Comparison of ENCODE assay signal across 8 mouse cellular contexts in genomic region chr13:95325907-95326550, GRCm38 (mm10). TPM values are rescaled to one million over a fixed set of nuclear protein-coding genes. Genes with fewer than 3 reads are reported as not detected.
DNase-seq lines count a peak whose midpoint lies in the region; ATAC-seq and TF ChIP-seq lines count a peak whose summit lies in the region.

No protein-coding gene starts in this region.

- no peak for TF ChIP-seq CTCF in kidney, adult 2 months (conservative IDR thresholded peaks at IDR 0.05; ENCODE audit: insufficient read depth, insufficient read length, low read depth, low read length)

- no peaks in the 10 kb centered on the region for H3K36me3 ChIP-seq in kidney, adult 2 months (ENCODE audit: control insufficient read depth, insufficient read depth, low read length)
- no peaks in the 10 kb centered on the region for H3K36me3 ChIP-seq in hindbrain, embryonic 14.5 days (replicated peaks; ENCODE audit: control insufficient read depth, insufficient read depth)
- no peaks in the 10 kb centered on the region for H3K36me3 ChIP-seq in midbrain, embryonic 14.5 days (ENCODE audit: control insufficient read depth, insufficient read depth, low read length)

- no peak for DNase-seq in kidney, adult 2 months
- no peak for DNase-seq in kidney, postnatal 36 days
- peak; percentile 29 for DNase-seq in hindbrain, embryonic 14.5 days (ENCODE audit: low spot score)
- DNase-seq in midbrain, embryonic 14.5 days, result peak; percentile 37
- DNase-seq in right cerebral cortex, postnatal 14 days, result no peak
- no peak for DNase-seq in natural killer cell, adult 2 months (ENCODE audit: low spot score in 2 of 2)

- peak overlapping the region; percentile 75 for H3K4me2 ChIP-seq in hindbrain, embryonic 14.5 days (replicated peaks)
- H3K4me2 ChIP-seq in midbrain, embryonic 14.5 days (ENCODE audit: low read length), result peak overlapping the region; percentile 88

- H3K4me1 ChIP-seq in kidney, adult 2 months (ENCODE audit: control insufficient read depth, insufficient read depth, low read length), result peaks cover 33% of the 10 kb centered on the region
- peaks cover 9% of the 10 kb centered on the region; the same call in 1 of the 2 replicates for H3K4me1 ChIP-seq in brown adipose tissue, adult 24 weeks (ENCODE audit: control insufficient read depth, insufficient read depth, insufficient read length, low read length)
- peaks cover 32% of the 10 kb centered on the region for H3K4me1 ChIP-seq in hindbrain, embryonic 14.5 days (replicated peaks; ENCODE audit: control insufficient read depth, insufficient read depth, low read length)
- peaks cover 26% of the 10 kb centered on the region for H3K4me1 ChIP-seq in midbrain, embryonic 14.5 days (ENCODE audit: control insufficient read depth, insufficient read depth, low read length)

- H3K9me3 ChIP-seq in hindbrain, embryonic 14.5 days (ENCODE audit: control insufficient read depth, low read length), result no peaks in the 10 kb centered on the region
- no peaks in the 10 kb centered on the region for H3K9me3 ChIP-seq in midbrain, embryonic 14.5 days (ENCODE audit: control insufficient read depth, low read length)

- TF ChIP-seq POLR2A in kidney, adult 2 months (IDR thresholded peaks at IDR 0.05; ENCODE audit: low read depth, low read length), result no peak

- ATAC-seq in hindbrain, embryonic 14.5 days (ENCODE audit: low FRiP score), result no peak
- ATAC-seq in midbrain, embryonic 14.5 days (ENCODE audit: low FRiP score, low TSS enrichment), result no peak
- ATAC-seq in megakaryocyte-erythroid progenitor cell, adult 5-6 weeks (replicated peaks; ENCODE audit: low FRiP score, low TSS enrichment, poor library complexity, severe bottlenecking), result no peak

- H3K4me3 ChIP-seq in kidney, adult 2 months (ENCODE audit: insufficient read depth, low read depth, low read length), result peak overlapping the region; percentile 93
- H3K4me3 ChIP-seq in brown adipose tissue, adult 24 weeks (ENCODE audit: insufficient read depth, low read depth, low read length), result peak overlapping the region; percentile 97
- peak overlapping the region; percentile 88 for H3K4me3 ChIP-seq in hindbrain, embryonic 14.5 days (replicated peaks; ENCODE audit: low read length)
- H3K4me3 ChIP-seq in midbrain, embryonic 14.5 days (replicated peaks; ENCODE audit: low read depth, low read length), result peak overlapping the region; percentile 87

- peak overlapping the region; percentile 94 for H3K9ac ChIP-seq in hindbrain, embryonic 14.5 days
- peak overlapping the region; percentile 99 for H3K9ac ChIP-seq in midbrain, embryonic 14.5 days (replicated peaks; ENCODE audit: low read length)

- 4% methylated on average over 5 of the region's 5 CpGs for WGBS in kidney, adult 2 months
- WGBS in hindbrain, embryonic 14.5 days, result 13% methylated on average over 5 of the region's 5 CpGs
- 11% methylated on average over 5 of the region's 5 CpGs for WGBS in midbrain, embryonic 14.5 days

- peak overlapping the region; percentile 79 for H3K27ac ChIP-seq in kidney, adult 2 months (ENCODE audit: insufficient read depth, low read depth, low read length)
- H3K27ac ChIP-seq in brown adipose tissue, adult 24 weeks (replicated peaks; ENCODE audit: low read depth, low read length), result peak overlapping the region; percentile 83; the same call in 1 of the 2 replicates
- peak overlapping the region; percentile 94 for H3K27ac ChIP-seq in hindbrain, embryonic 14.5 days
- peak overlapping the region; percentile 95 for H3K27ac ChIP-seq in midbrain, embryonic 14.5 days (replicated peaks; ENCODE audit: low read depth, low read length)

- H3K27me3 ChIP-seq in kidney, adult 2 months (replicated peaks; ENCODE audit: control insufficient read depth, insufficient read depth, low read length), result no peaks in the 10 kb centered on the region
- no peaks in the 10 kb centered on the region for H3K27me3 ChIP-seq in hindbrain, embryonic 14.5 days (ENCODE audit: control insufficient read depth, insufficient read depth, low read length)
- H3K27me3 ChIP-seq in midbrain, embryonic 14.5 days (ENCODE audit: control insufficient read depth, insufficient read depth, low read length), result no peaks in the 10 kb centered on the region

RNA-seq across cellular contexts. Expression of gene Zbed3, which starts 2.6 kb away (rescaled TPM):
- 44.7 and 46.1 TPM in 2 replicates for polyA plus RNA-seq in kidney, adult 2 months (2012; rRNA removed)
- polyA plus RNA-seq in brown adipose tissue, adult 24 weeks (2012; ENCODE audit: insufficient read depth, insufficient read length, missing spikeins), result 19.6 and 24.2 TPM in 2 replicates
- 31.9 and 37.5 TPM in 2 replicates for polyA plus RNA-seq in hindbrain, embryonic 14.5 days (2014; fragmentation: Nextera tagmentation; extraction: Ambion mirVana)
- polyA plus RNA-seq in midbrain, embryonic 14.5 days (2014; fragmentation: Nextera tagmentation; extraction: Ambion mirVana), result 32.9 and 37.9 TPM in 2 replicates
- 13.3 and 15.1 TPM in 2 replicates for total RNA-seq in megakaryocyte-erythroid progenitor cell, adult 5-6 weeks (2014; fragmentation: Nextera tagmentation)
- 0.76 and 2.6 TPM in 2 replicates for total RNA-seq in megakaryocyte-erythroid progenitor cell, adult 5-6 weeks (2017)

RNA-seq across cellular contexts. Expression of gene Aggf1, which starts 49.1 kb away (rescaled TPM):
- polyA plus RNA-seq in kidney, adult 2 months (2012; rRNA removed), result 14.6 and 15.4 TPM in 2 replicates
- polyA plus RNA-seq in brown adipose tissue, adult 24 weeks (2012; ENCODE audit: insufficient read depth, insufficient read length, missing spikeins), result 18.8 and 19.1 TPM in 2 replicates
- 34.6 and 41.7 TPM in 2 replicates for polyA plus RNA-seq in hindbrain, embryonic 14.5 days (2014; fragmentation: Nextera tagmentation; extraction: Ambion mirVana)
- 35.7 and 46.4 TPM in 2 replicates for polyA plus RNA-seq in midbrain, embryonic 14.5 days (2014; fragmentation: Nextera tagmentation; extraction: Ambion mirVana)
- 53.1 and 58.0 TPM in 2 replicates for total RNA-seq in megakaryocyte-erythroid progenitor cell, adult 5-6 weeks (2014; fragmentation: Nextera tagmentation)
- 69.0 and 72.8 TPM in 2 replicates for total RNA-seq in megakaryocyte-erythroid progenitor cell, adult 5-6 weeks (2017)

Comparison
In these comparisons a context has a peak if more than half of its experiments do, and no peak if none do; other contexts are left out.
1. DNase-seq: peak in hindbrain, embryonic 14.5 days (single experiment) and midbrain, embryonic 14.5 days (single experiment); none in kidney, adult 2 months (single experiment), kidney, postnatal 36 days (0 of 2), right cerebral cortex, postnatal 14 days (single experiment) and natural killer cell, adult 2 months (0 of 2).
2. Peak in every context shown above with its lines, with median percentiles within 50 percentile points of each other: H3K27ac ChIP-seq and H3K4me3 ChIP-seq.